Mouse (Mus musculus): Measurements from ENCODE around the gene Ndufb10.

The Ndufb10 gene

DNA sequence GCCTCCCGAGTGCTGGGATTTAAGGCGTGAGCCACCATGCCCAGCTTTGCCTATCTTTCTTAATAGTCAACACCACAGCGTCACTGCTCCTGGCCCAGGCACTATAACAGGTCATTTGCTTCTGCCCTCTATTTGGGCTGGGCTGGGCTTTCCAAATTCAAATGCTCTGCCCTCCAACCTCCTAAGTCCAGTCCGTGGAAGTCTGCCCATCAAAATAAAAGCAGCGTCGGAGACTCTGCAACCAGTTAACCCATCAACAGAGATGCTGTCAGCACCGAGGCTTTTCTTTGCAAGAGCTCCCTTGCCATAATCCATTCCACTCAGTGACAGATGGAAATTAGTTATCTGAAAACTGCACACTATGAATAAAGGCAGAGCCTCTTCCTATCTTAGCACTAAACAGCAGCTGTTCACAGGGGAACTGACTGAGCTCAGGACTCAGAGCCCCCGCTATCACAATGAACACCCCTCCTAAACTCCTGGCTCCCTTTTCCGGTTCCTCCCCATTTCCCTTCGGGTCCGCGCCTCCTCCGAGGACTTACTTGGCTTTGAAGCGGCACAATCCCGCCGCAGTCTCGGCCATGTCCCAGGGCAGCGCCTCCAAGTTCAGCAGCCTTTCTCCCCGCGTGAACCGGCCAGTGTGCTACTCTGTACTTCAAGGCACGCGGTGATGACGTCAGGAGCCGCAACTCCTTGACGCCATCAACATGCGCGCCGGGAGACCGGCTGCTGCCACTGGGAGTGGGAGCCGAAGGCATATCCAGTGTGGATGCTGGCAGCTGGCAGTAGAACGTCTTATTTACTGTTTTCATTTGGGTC lies 17.1 kb downstream of the Ndufb10 start, which contains the start of gene Tbl3:
Tbl3 (minus strand) TSS at position 679 of the 819 bp plus-strand sequence.
- peak; percentile 88 to 94 for DNase-seq (ENCODE audit: low spot score in 2 of 2)

DNA sequence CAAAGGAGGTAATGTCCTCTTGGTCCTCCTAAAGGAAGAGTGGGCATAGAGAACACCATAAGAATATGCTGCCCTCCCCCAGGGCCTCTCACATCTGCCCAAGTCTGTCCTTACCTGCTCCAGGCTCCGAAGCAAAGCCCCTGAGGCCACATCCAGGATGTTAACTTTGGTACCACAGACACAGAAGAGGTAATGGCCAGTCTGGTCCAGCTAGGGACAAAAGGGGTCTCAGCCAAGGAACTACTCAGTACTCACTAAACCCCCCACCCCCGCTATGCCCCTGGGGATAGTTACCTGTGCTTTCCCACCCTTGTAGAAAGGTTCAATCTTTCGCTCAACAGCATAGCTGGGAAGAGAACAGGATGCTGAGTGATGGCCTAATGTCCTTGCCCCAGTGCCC lies 18.5 kb downstream of the Ndufb10 start:
- DNase-seq (ENCODE audit: low spot score in 2 of 2): no peak

DNA sequence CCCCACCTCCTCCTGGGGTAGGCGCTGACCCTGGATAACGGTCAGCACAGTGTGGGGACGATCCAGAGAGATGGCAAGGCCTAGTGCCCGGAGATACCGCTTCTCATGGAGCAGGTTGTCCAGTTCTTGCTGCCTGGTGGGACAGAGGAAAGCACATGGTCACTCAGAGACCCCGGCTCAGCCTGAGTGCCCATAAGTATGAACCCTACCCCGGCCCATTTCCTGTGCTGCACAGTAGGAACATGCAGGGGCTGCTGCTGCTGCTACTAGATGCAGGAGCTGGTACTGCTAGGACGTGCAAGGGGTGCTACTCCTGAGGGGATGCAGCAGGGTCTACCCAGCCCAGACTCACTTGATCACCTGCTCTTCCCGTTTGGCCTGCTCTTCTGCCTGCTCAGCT lies 23.0 kb downstream of the Ndufb10 start:
- no peak for DNase-seq (ENCODE audit: low spot score in 2 of 2)

DNA sequence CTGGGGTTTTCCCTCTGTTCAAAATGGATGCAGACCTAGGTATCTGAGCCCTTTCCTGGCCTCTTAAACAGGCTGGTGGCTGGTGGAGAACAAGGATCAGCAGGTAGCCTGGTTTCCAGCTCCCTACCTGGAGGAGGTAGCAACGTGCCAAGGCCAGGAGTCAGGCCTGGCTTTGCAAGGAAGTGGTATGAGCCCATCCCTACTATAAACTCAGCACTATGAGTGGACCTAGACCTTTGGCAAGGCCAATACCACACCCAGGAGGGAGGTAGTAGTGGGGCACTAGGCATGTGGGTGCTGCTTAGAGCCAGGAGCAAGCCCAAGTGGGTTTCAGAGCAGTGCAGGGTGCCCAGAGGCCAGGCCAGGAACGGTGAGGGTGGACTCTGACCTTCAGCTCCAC lies 24.8 kb downstream of the Ndufb10 start:
- DNase-seq (ENCODE audit: low spot score in 2 of 2): no peak

DNA sequence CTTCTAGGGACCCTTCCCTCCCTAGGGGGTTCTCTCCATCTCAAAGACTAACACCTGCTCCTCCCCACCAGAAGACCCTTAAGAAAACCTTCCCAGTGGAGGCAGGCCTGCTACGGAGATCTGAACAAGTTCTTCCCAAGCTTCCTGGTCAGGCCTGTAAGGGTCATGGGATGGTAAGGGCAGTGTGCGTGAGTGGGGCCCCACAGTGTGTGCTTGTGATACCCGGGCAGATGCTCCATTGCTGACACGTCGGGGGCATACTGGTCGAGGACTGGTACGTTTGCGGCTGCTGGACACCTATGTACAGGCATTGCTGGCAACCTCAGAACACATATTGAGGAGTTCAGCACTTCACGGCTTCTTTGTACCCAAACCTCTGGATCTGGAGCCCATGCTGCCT lies 25.6 kb downstream of the Ndufb10 start:
- no peak for DNase-seq (ENCODE audit: low spot score in 2 of 2)

DNA sequence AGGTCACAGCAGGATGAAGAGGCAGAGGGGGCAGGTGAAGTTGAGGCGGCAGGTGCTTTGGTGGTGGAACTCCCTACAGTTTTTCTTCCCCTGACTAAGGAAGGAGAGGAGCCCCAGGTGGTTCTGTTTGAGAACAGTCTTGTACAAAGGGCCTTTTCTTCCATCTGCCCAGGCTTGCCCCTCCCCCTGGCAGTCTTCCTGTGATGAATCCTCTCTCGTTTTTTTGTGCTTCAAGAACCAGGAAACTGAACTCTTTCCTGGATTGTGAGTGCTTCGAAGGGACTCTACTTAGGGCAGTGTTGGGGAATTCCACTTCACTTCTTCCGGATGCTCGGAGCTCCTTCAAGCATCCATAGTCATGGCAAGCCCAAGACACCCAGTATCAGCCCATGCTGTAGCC lies 26.3 kb downstream of the Ndufb10 start:
- DNase-seq (ENCODE audit: low spot score in 2 of 2): no peak

DNA sequence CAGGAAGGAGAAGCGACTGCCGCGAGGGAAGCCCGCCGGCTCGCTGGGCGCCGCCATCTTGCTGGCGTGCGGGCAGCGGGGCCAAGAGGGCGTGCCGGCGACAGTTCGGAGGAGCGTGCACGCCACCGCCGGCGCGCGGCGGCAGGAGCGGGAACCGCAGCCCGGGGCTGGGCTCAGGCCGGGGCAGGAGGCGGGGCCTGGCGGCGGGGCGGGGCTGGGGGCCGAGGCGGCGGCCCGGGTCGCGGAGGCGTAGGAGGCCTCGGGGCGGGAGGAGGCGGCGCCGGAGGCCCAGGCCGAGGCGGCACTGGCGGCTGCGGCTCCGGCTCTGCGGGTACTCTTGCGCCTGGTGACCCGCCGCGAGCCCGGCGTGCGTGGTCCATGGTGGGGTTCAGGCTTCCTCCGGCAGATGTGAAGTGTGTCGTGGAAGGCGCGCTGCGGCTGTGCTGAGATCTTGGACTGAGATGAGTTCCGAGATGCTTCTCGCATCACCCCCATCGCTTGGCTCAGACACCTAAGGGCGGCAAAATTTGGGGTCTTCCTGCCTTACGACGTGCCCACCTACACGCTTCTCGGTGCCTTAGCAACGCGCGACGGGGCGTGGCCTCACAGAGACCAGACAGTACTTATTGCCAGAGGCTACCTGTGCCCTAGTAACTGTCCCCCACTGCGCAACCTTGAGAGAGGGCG lies 28.1 kb downstream of the Ndufb10 start, which contains the start of the genes Gfer and Noxo1:
Gfer (minus strand) TSS at position 146 of the 687 bp plus-strand sequence.
Noxo1 (plus strand) TSS at position 224 of the 687 bp plus-strand sequence.
- peak; percentile 67 to 86 for DNase-seq (ENCODE audit: low spot score in 2 of 2)

DNA sequence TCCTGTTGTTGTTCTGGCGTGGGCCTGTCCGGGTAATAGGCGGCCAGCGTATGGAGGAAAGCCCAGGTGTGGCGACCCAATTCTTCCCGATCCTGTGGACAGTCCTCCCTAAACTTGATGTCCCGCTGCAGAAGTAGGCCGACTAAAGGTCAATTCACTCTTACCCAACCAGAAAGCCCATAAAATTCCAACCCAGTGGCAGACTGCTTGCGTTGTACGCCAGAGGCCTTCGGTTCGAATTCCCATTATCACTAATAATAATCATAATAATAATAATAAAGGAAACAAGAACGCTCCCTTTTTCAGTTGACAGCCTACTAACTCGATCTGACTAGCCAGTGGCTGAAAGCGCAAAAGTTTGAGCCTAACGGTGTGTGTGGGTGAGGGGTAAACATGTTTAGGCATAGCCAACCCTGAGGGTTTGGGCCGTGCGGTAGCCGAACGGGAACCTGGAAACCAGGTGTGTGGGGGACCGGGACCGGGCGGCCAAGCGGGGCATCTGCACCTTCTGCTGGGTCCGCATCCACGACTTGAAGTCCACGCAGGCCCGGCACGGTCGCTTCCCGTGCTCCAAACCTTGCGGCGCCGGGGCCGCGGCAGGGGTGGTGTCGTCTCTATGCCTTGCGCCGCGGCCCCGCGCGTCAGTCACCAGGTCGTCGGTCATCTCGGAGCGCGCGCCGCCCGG lies 28.8 kb downstream of the Ndufb10 start:
- no peak for DNase-seq (ENCODE audit: low spot score in 2 of 2)

DNA sequence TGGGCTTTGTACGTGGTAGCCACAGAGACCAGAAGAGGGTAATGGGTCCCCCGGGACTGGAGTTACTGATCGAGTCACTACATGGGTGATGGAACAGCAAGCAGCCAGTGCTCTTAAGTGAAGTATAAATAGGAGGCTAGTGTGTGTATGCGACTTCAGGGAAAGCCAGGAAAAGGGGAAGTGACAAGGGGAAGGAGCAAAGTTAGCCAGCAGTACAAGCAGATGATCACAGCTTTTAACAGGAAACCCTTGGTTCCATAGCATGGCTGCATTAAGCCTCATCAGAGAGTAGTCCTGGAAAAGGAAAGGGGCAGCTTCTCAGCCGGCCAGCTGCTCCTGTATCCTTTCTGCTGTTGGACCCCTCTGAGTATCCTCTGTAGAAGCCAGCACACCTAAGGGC lies 31.9 kb downstream of the Ndufb10 start:
- DNase-seq (ENCODE audit: low spot score in 2 of 2): no peak

DNA sequence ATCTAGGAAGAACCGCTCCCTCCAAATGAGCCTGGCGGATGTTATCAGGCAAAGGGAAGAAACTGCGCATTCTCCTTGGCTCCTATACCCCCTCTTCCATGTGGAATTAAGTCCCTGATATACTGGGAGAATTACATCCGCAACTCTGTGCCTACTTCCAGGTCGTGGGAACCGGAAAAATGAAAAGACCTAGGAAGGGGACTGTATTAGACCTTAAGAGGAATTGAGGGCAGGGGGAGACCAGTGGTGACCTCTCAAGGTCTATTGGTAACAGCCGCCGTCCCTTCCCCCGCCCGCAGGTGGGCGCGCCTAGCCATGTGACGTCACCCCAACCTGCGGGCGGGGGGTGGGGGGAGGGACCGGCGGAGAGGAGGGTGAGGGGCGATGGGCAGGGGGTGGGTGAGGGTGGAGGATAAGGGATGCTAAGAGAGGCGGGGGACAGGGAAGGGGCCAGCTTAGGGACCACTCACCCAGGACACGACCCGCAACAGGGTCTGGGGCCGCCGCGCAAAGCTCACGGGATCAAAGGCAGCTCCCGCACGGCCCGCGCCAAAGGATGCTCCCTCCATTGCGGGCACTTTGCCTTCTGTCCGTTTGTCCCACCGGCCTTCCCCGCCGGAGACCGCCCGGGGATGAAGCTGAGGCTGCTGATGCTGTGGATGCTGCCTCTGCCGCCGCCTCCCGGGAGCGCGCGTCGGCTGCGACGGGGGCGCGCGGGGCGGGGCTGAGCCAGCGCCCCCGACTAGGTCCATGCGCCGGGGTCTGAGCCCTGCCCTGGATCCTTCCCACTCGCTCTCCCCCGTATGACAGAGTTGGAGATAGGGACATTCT lies 34.8 kb downstream of the Ndufb10 start, which contains the start of gene Syngr3:
Syngr3 (minus strand) TSS at position 705 of the 831 bp plus-strand sequence.
- peak in 1 of 2 experiments; percentile 53 for DNase-seq (ENCODE audit: low spot score in 2 of 2)

DNA sequence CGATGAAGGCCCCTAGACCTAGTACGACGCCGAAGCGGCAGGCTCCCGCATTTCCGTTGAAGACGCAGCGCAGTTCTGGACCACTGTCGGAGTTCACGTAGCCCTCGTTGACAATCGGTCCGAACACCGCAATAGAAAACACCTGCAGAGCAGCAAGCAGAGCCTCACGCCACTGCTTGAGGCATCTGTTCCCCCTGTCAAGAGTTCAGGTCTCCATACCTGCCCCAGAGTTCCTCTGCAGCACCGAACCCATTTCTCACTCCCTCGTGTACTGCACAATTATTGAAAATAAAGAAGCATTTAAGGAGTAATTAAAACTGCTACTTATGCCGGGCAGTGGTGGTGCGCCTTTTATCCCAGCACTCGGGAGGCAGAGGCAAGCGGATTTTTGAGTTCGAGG lies 36.7 kb downstream of the Ndufb10 start:
- DNase-seq (ENCODE audit: low spot score in 2 of 2): no peak

DNA sequence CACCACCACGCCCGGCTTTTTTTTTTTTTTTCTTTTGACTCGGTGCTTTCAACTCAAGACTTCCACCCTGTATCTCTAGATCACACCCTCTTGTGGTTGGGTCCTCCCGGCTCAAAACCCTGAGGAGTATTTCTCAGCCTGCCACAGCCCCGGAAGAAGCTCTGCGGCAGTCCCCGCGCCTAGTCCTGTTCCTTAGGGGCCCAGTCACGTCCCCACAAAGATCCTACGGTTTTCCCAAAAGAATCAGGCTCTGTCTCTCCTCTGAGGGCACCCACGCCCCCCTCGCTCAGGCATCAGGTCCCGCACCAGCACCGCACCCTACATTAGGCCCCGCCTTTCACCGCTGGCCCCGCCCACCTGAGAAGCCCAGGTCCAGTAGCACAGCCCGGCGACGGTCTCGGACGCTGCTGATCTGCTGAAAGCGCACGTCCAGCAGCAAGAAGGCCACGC lies 37.1 kb downstream of the Ndufb10 start:
- no peak for DNase-seq (ENCODE audit: low spot score in 2 of 2)

DNA sequence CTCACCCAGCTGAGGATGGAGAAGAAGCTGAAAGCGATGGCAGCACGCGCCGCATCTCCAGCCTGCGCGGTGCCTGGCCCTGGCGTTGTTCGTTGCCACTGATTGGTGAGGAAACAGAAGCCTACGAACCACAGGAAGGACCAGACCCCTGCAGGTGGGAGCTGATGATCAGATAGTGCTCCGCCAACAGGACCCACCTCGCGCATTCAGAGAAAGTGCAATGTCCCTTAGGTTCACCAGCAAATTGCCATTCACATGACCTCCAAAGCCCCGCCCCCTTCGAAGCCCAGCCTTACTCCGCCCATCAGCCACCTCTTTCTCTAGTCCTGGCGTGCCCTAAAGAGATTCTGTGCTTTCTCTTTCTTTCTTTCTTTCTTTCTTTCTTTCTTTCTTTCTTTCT lies 37.8 kb downstream of the Ndufb10 start:
- no peak for DNase-seq (ENCODE audit: low spot score in 2 of 2)

DNA sequence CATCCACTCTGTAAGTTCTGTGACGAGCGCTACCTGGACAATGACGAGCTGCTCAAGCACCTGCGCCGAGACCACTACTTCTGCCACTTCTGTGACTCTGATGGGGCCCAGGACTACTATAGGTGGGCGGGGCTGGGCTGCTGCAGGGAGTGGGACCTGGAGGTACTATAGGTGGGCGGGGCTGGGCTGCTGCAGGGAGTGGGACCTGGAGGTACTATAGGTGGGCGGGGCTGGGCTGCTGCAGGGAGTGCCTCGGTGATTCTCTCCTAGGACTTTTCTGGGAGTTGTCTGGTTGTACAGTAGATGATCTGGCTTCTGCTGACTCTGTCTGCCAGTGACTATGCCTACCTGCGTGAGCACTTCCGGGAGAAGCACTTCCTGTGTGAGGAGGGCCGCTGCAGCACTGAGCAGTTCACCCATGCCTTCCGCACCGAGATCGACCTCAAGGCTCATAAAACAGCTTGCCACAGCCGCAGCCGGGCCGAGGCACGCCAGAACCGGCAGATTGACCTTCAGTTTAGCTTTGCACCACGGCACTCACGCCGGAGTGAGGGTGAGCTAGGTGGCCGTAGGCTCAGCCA lies 46.7 kb downstream of the Ndufb10 start:
- DNase-seq (ENCODE audit: low spot score in 2 of 2): no peak

DNA sequence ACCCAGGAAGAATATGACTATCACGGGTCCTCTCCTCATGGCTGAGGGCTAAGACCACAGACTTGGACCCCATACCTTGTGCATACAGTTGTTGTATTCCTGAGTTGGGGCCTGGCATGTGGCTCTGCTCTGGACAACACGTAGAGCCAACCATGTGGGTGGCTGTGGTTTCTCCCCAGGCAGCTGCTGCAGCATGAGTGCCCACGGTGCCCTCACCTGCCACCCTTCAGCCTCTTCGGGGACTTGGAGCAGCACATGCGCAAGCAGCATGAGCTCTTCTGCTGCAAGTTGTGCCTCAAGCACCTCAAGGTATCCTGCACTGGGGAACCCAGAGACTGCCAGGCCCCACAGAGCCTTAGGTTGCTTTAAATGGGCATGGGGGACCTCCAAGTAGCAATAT lies 47.4 kb downstream of the Ndufb10 start:
- no peak for DNase-seq (ENCODE audit: low spot score in 2 of 2)

DNA sequence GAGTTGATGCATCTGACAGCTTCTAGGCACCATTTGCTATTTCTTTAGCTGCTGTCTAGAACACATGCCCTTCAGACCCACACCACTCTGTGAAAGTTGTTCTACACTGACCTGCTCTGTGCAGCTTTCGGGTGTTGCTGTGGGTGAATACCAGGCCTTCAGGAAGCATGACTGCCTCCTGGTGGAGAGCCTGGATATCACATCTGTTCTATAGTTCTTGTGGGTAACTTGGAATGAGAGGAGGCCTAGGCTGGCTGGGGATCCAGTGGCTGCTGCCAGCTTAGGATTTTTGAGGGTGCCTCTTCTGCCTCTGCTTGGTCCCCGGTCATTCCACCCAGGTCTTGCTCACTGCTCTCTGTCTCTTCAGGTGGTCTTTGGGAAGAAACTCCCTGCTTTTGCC lies 48.1 kb downstream of the Ndufb10 start:
- peak in 1 of 2 experiments; percentile 61 for DNase-seq (ENCODE audit: low spot score in 2 of 2)

DNA sequence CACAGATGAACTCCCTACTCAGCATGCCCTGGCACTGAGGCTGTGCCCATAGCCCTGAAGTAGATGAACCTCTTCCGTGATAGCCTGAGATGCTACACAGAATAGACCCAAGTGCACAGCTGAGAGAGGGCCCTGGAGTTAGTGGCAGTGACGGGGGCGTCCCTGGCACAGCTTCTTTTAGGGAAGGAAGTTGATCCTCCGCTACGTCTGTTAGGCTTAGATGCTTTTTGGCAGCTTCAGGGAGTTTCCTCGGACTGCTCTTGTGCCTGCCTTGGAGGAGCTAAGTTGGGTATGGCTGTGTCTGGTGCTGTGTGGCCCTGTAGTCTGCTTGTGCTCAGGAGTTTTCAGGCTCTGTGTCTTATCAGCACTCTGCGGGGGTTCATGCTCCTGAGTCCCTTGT lies 50.0 kb downstream of the Ndufb10 start:
- DNase-seq (ENCODE audit: low spot score in 2 of 2): no peak

DNA sequence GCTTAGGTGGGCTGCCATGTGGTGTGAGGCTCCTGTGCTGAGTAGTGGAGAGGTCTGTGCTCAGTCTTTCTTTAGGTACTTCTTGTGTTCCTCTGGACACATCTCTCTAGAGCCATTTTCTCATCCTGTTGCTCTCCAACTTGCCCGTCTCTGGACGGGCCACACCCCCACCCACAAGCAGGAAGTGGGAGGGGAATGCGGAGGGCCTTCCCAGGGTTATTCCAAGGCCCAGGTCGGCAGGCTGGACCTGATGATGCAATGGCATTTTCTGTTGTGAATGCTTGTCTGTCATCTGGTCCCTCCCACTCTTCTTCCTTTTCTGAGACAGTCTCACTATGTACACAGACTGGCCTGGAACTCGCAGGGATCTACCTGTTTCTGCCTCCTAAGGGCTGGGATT lies 52.1 kb downstream of the Ndufb10 start:
- no peak for DNase-seq (ENCODE audit: low spot score in 2 of 2)
